Mouse (Mus musculus) forebrain, embryonic 16.5 days (tissue): ENCODE measurements around the gene Kctd3. TPM values are rescaled to one million over a fixed set of nuclear protein-coding genes. Genes with fewer than 3 reads are reported as not detected.

Source experiments
- ATAC-seq: fragments of 200-750 bp; cut with Nextera tagmentation; 2 replicates; pipeline ENCODE4 v1.8.0; 2017; ENCODE audit warnings: mild to moderate bottlenecking, moderate library complexity
- H3K27ac ChIP-seq: fragments of 300-500 bp; sonication (generic); 2 replicates; pipeline ENCODE4 v1.5.1; 2014; ENCODE audit warnings: low read length, control low read depth
- H3K27me3 ChIP-seq: fragments of 300-500 bp; sonication (generic); replicated peaks from 2 replicates; pipeline ENCODE4 v1.6.1; 2014; ENCODE audit warnings: low read length; ENCODE audit not compliant: control insufficient read depth, insufficient read depth
- H3K36me3 ChIP-seq: fragments of 300-500 bp; sonication (generic); 2 replicates; pipeline ENCODE4 v1.6.1; 2014; ENCODE audit not compliant: control insufficient read depth, insufficient read depth
- H3K4me1 ChIP-seq: fragments of 300-500 bp; sonication (generic); replicated peaks from 2 replicates; pipeline ENCODE4 v1.6.1; 2014; ENCODE audit warnings: low read length; ENCODE audit not compliant: control insufficient read depth, insufficient read depth
- H3K4me2 ChIP-seq: fragments of 300-500 bp; sonication (generic); 2 replicates; pipeline ENCODE4 v1.6.1; 2014; ENCODE audit warnings: mild to moderate bottlenecking, low read length, control low read depth
- H3K4me3 ChIP-seq: fragments of 300-500 bp; sonication (generic); replicated peaks from 2 replicates; pipeline ENCODE4 v1.5.1; 2014; ENCODE audit warnings: mild to moderate bottlenecking, low read length, control low read depth
- H3K9ac ChIP-seq: fragments of 300-500 bp; sonication (generic); replicated peaks from 2 replicates; pipeline ENCODE4 v1.6.1; 2014; ENCODE audit warnings: low read depth, low read length, control low read depth
- H3K9me3 ChIP-seq: fragments of 300-500 bp; sonication (generic); 2 replicates; pipeline ENCODE4 v1.6.1; 2016; ENCODE audit warnings: low read length; ENCODE audit not compliant: control insufficient read depth
- WGBS: fragments of 180-500 bp; shearing (Covaris S2); extraction: QIAGEN DNeasy Blood & Tissue Kit; methylation state at CpG from one replicate; pipeline ENCODE4 v1.1.7; 2014; 5-methylcytosine and 5-hydroxymethylcytosine counted together
- polyA plus RNA-seq: library from polyadenylated mRNA; unstranded; fragments of >200 nt; fragmentation: Nextera tagmentation; extraction: Ambion mirVana; gene quantifications from 2 replicates; pipeline ENCODE4 v1.2.1, GENCODE M21; 2015

Kctd3 gene
- polyA plus RNA-seq, 1 experiment from 2014 or later: 46.7 TPM

- 0 out of 2 replicates have a peak, but pooled peaks cover 2% of the 10 kb centered on the region for H3K4me1 ChIP-seq
- no peaks in the 10 kb centered on the region for H3K9me3 ChIP-seq
- no peaks in the 10 kb centered on the region for H3K27me3 ChIP-seq
- H3K4me3 ChIP-seq: no peak overlapping the region
- no peak overlapping the region for H3K27ac ChIP-seq
- no peak for ATAC-seq
- no peak overlapping the region for H3K4me2 ChIP-seq
- WGBS: 44% methylated on average over 7 of the region's 7 CpGs
- no peak overlapping the region for H3K9ac ChIP-seq
- H3K36me3 ChIP-seq: no peaks in the 10 kb centered on the region
These were observed 15.5 kb upstream of the Kctd3 start for GRCm38 (mm10) chr1:189022925-189023700.

DNA sequence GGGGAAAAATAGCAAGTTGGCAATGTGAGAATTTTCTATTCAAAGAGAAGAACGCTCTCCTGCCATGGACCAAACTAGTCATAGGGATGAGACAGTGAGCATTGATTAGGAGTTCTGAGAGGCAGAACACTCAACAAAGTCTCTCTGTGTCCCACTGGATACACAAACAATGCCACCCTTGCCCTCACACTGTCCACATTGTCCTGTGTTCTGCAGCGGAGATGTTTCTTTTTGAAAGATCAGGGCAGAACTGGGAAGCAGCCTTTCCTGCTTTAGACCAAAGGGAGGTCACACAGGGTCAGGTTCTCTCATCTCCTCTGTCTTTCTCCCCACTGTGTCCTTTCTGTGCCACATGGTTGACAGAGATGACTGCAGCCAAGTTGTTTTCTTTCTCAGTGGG is 7.7 kb upstream of the Kctd3 start:
- WGBS: 83% methylated on average over 2 of the region's 2 CpGs
- H3K36me3 ChIP-seq: no peaks in the 10 kb centered on the region
- H3K27me3 ChIP-seq: peaks cover 6% of the 10 kb centered on the region; the same call in 1 of the 2 replicates
- no peaks in the 10 kb centered on the region for H3K9me3 ChIP-seq
- no peak overlapping the region for H3K4me2 ChIP-seq
- no peak overlapping the region for H3K4me3 ChIP-seq
- ATAC-seq: no peak
- no peak overlapping the region for H3K9ac ChIP-seq
- no peak overlapping the region for H3K27ac ChIP-seq
- peaks cover 8% of the 10 kb centered on the region for H3K4me1 ChIP-seq

DNA sequence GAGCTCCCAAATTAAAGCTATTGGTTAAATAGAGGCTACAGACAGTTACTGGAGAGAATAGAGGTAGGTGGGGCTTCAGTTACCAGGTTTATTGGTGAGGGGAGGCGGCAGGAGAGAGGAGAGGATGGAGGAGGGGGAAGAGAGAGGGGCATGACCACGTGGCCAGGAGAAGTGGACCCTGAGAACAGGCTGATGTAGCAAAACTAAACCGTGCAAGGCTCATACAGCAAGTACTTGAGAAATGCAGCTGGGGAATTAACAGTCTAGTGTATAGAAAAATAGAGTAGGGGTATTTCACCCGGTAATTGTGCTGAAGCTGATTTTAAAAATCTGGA is 5.9 kb upstream of the Kctd3 start:
- H3K4me2 ChIP-seq: no peak overlapping the region
- no peaks in the 10 kb centered on the region for H3K36me3 ChIP-seq
- peaks cover 8% of the 10 kb centered on the region for H3K4me1 ChIP-seq
- H3K27me3 ChIP-seq: peaks cover 6% of the 10 kb centered on the region; the same call in 1 of the 2 replicates
- H3K9me3 ChIP-seq: no peaks in the 10 kb centered on the region
- H3K4me3 ChIP-seq: no peak overlapping the region
- no peak for ATAC-seq
- H3K9ac ChIP-seq: no peak overlapping the region
- WGBS: 11% methylated on average over 4 of the region's 4 CpGs
- no peak overlapping the region for H3K27ac ChIP-seq

GRCm38 (mm10) chr1:189012846-189013586 is 5.4 kb upstream of the Kctd3 start:
- peaks cover 8% of the 10 kb centered on the region for H3K4me1 ChIP-seq
- H3K4me3 ChIP-seq: no peak overlapping the region
- no peaks in the 10 kb centered on the region for H3K9me3 ChIP-seq
- 10% methylated on average over 16 of the region's 16 CpGs for WGBS
- no peak for ATAC-seq
- no peaks in the 10 kb centered on the region for H3K36me3 ChIP-seq
- H3K27ac ChIP-seq: no peak overlapping the region
- H3K4me2 ChIP-seq: no peak overlapping the region
- H3K27me3 ChIP-seq: peaks cover 6% of the 10 kb centered on the region; the same call in 1 of the 2 replicates
- H3K9ac ChIP-seq: no peak overlapping the region

DNA sequence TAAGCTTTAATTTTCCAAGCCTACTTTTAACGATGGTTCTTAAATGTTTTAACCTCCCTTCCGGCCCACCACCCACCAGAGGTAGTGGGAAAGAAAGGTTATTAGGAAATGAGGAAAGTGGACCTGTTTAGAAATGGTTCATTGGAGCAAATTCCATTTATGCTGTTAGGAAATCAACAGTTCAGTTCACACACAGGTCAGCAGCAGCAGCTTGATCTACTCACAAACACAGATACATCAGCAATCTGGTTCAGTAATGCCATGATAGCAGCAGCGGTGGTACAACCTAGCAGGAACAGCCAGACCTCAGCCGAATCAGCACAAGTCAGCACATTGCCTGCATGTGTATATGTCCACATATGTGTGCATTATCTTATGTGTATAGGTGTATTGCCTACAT is 3.0 kb upstream of the Kctd3 start:
- Histone ChIP-seq H3K4me1 (peaks cover 21% of the 10 kb centered on the region), H3K4me2 (no peak overlapping the region), H3K27ac (no peak overlapping the region), H3K27me3 (peaks cover 6% of the 10 kb centered on the region; the same call in 1 of the 2 replicates), H3K36me3 (no peaks in the 10 kb centered on the region), H3K9ac (no peak overlapping the region), H3K4me3 (no peak overlapping the region), H3K9me3 (no peaks in the 10 kb centered on the region)
- 89% methylated on average over 4 of the region's 4 CpGs for WGBS
- no peak for ATAC-seq

DNA sequence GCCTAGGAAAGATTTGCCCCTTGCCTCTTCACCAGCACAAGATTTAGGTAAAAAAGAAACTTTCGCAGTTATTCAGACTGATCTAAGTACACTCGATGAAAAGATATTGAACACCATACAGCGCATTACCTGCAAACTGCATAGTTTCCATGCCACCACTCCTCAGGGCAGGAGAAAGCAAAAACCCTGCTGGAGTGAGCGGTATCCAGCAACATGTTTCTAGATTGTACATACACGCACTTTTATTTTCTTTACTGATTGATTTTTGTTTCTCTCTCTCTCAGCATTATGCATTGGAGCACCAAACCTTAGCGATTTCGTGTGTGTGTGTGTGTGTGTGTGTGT is 311 bp upstream of the Kctd3 start:
- no peak overlapping the region for H3K9ac ChIP-seq
- H3K27me3 ChIP-seq: no peaks in the 10 kb centered on the region; the same call in 1 of the 2 replicates
- peak overlapping the region; percentile 33 for H3K4me2 ChIP-seq
- H3K4me1 ChIP-seq: peaks cover 24% of the 10 kb centered on the region
- H3K36me3 ChIP-seq: no peaks in the 10 kb centered on the region
- ATAC-seq: peak; percentile 68
- no peaks in the 10 kb centered on the region for H3K9me3 ChIP-seq
- H3K4me3 ChIP-seq: peak overlapping the region; percentile 99
- H3K27ac ChIP-seq: no peak overlapping the region
- 51% methylated on average over 7 of the region's 7 CpGs for WGBS

- 3% methylated on average over 7 of the region's 7 CpGs for WGBS
- H3K9me3 ChIP-seq: no peaks in the 10 kb centered on the region
- peak overlapping the region; percentile 96 for H3K4me2 ChIP-seq
- no peaks in the 10 kb centered on the region for H3K27me3 ChIP-seq
- no peak overlapping the region for H3K27ac ChIP-seq
- no peaks in the 10 kb centered on the region for H3K36me3 ChIP-seq
- peaks cover 22% of the 10 kb centered on the region for H3K4me1 ChIP-seq
- ATAC-seq: no peak; the same call in 1 of the 2 replicates
- peak overlapping the region; percentile 93 for H3K9ac ChIP-seq
- peak overlapping the region; percentile 99 for H3K4me3 ChIP-seq
These were observed 815 bp downstream of the Kctd3 start for GRCm38 (mm10) chr1:189006826-189007225.

GRCm38 (mm10) chr1:189006267-189006666 is 1.4 kb downstream of the Kctd3 start:
- Histone ChIP-seq H3K9me3 (no peaks in the 10 kb centered on the region), H3K9ac (no peak overlapping the region), H3K27ac (no peak overlapping the region), H3K4me3 (no peak overlapping the region), H3K36me3 (no peaks in the 10 kb centered on the region), H3K27me3 (no peaks in the 10 kb centered on the region), H3K4me1 (peaks cover 22% of the 10 kb centered on the region), H3K4me2 (peak overlapping the region; percentile 96)
- WGBS: 70% methylated on average over 5 of the region's 5 CpGs
- ATAC-seq: no peak

GRCm38 (mm10) chr1:189004774-189005173 is 2.9 kb downstream of the Kctd3 start:
- Histone ChIP-seq H3K4me1 (peaks cover 22% of the 10 kb centered on the region), H3K27me3 (no peaks in the 10 kb centered on the region), H3K9ac (no peak overlapping the region), H3K36me3 (no peaks in the 10 kb centered on the region), H3K9me3 (no peaks in the 10 kb centered on the region), H3K4me2 (no peak overlapping the region), H3K27ac (no peak overlapping the region), H3K4me3 (no peak overlapping the region)
- no peak for ATAC-seq
- 97% methylated on average over 1 of the region's 1 CpGs for WGBS
